Mouse (Mus musculus) heart, postnatal 4 days (tissue): ENCODE results near the gene Rassf7. TPM values are rescaled to one million over a fixed set of nuclear protein-coding genes. Genes with fewer than 3 reads are reported as not detected.

ENCODE experiments used
- DNase-seq: peaks from one replicate; pipeline ENCODE4 v3.0.0; 2021
- total RNA-seq, 2 experiments: library from RNA; stranded (reverse); gene quantifications; 2 replicates each; pipeline ENCODE4 v1.2.3; 2021

Rassf7 gene
- total RNA-seq, 2 experiments from 2014 or later, result 4.1 to 6.1 TPM

GRCm38 (mm10) chr7:141196619-141197282, 18.9 kb upstream of the Rassf7 start:
- no peak for DNase-seq

GRCm38 (mm10) chr7:141198121-141198520, 17.5 kb upstream of the Rassf7 start:
- no peak for DNase-seq

GRCm38 (mm10) chr7:141204546-141204945, 11.1 kb upstream of the Rassf7 start:
- DNase-seq, result no peak

GRCm38 (mm10) chr7:141205504-141205903, 10.2 kb upstream of the Rassf7 start:
- no peak for DNase-seq

GRCm38 (mm10) chr7:141206182-141206937, 9.3 kb upstream of the Rassf7 start:
- no peak for DNase-seq

- DNase-seq, result no peak
Measured at GRCm38 (mm10) chr7:141209526-141209925, 6.1 kb upstream of the Rassf7 start.

GRCm38 (mm10) chr7:141210137-141210536, 5.5 kb upstream of the Rassf7 start:
- DNase-seq, result no peak

- DNase-seq, result no peak
Measured at GRCm38 (mm10) chr7:141210606-141211131, 5.0 kb upstream of the Rassf7 start.

- no peak for DNase-seq
Measured at GRCm38 (mm10) chr7:141213133-141213532, 2.5 kb upstream of the Rassf7 start.

GRCm38 (mm10) chr7:141213605-141214235, 1.9 kb upstream of the Rassf7 start, which contains the start of gene Lmntd2:
Lmntd2 (minus strand) TSS chr7:141214080.
- DNase-seq, result no peak

GRCm38 (mm10) chr7:141214310-141214709, 1.4 kb upstream of the Rassf7 start:
- DNase-seq, result no peak

- peak; percentile 45 for DNase-seq
Measured at GRCm38 (mm10) chr7:141215880-141216733, 447 bp downstream of the Rassf7 start.

GRCm38 (mm10) chr7:141216894-141217293, 1.2 kb downstream of the Rassf7 start:
- DNase-seq, result no peak

GRCm38 (mm10) chr7:141217343-141218013, 1.8 kb downstream of the Rassf7 start:
- DNase-seq, result no peak

GRCm38 (mm10) chr7:141218141-141218540, 2.5 kb downstream of the Rassf7 start:
- no peak for DNase-seq

GRCm38 (mm10) chr7:141218557-141219133, 3.0 kb downstream of the Rassf7 start:
- DNase-seq, result no peak

- DNase-seq, result no peak
Measured at GRCm38 (mm10) chr7:141219558-141220099, 4.0 kb downstream of the Rassf7 start.

- DNase-seq, result no peak
Measured at GRCm38 (mm10) chr7:141220377-141220776, 4.7 kb downstream of the Rassf7 start.

GRCm38 (mm10) chr7:141221249-141222125, 5.8 kb downstream of the Rassf7 start:
- peak; percentile 98 for DNase-seq

- DNase-seq, result no peak
Measured at GRCm38 (mm10) chr7:141222126-141222467, 6.4 kb downstream of the Rassf7 start.
